Mouse (Mus musculus) CH12F3 (cell line): ENCODE measurements around the gene Gstp1.

ENCODE experiments used
- in situ Hi-C: fragments of 300-500 bp; cut with MboI; formaldehyde crosslinking; loops from 2 replicates; pipeline ENCODE4 v1.14.3; 2020; ENCODE audit warnings: low sequenced_read_pairs

Gene Gstp1

DNA sequence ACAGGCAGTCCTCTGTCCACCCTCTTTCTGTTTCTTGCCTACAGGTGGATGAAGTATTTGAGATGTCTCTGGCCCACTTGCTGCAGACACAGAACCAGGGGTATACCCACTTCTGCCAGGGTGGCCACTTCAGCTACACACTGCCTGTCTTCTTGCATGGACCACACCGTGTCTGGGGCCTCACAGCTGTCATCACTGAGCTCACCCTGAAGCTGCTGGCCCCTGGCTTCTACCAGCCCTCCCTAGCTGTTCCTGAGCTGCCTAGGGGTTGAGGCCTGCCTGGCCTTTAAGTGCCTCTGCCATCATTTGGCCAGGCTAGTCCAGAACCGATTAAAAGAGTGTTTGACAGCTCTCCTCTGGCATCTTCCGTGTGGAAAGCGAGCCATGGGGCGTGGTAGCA, 36.0 kb downstream of the Gstp1 start:
- in situ Hi-C loops, result no loop called here

DNA sequence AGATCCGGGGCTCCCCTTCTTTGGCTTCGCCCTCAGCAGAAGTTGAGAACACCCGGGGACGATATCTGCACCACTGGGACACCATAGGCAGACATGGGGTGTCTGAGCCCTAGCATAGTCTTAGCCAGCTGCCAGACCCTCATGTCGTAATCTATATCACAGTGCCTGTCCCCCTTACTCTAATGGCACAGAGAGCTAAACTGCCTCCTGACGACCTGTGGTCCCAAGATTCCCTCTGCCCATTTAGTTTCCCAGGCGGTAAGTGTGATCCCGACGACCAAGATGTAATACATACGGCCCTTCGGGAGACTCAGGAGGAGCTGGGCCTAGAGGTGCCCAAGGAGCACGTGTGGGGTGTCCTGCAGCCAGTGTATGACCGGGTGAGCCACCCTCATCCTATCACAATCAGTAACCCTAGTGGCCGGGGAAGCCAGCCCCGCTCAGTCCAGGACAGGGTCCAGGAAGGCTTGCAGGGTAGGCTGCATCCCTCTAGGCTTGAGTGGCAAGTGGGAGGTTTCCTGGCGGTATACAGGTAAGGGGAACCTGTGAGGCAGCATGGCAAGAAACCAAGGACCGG, 36.7 kb downstream of the Gstp1 start:
- in situ Hi-C loops, result no loop called here

DNA sequence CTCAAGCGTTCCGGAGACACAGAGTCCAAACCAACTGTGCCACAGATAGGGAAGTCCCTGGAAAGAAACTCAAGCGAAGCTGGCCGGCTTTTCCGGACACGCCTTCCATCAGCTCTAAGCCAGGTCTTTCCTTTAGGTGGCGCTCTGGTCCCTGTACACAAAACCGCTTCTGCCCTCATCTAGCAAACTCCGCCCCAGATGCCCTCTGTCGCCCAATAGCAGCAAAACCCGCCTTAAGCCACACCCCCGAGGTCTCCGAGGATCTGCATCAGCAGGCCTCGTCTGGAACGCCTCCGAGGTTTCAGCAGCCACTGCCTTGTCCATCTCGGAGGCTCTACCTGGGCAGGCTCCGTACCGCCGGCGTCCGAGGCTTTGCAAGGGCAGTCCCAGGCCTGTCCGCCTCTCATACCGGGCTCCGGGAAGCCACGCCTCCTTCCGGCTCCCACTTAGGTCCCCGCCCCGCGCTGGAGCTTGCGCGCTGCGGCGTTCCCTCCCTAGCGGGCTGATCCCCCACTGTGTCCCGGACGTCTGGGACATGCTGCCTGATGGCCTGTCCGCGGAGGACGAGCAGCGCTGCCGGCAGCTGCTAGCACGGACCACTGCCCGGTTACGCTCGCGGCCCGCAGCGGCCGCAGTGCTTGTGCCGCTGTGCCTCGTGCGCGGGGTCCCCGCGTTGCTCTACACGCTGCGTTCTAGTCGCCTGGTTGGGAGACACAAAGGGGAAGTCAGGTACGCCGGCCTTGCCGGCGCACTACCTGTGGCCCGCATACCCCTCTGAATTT, 37.5 kb downstream of the Gstp1 start, which contains the start of the genes Nudt8 and Gm49405:
Gene Nudt8, plus strand, starts transcription at position 462 of the 782 bp plus-strand sequence.
Gene Gm49405, plus strand, starts transcription at position 508 of the 782 bp plus-strand sequence.
- in situ Hi-C loops, result no loop called here

DNA sequence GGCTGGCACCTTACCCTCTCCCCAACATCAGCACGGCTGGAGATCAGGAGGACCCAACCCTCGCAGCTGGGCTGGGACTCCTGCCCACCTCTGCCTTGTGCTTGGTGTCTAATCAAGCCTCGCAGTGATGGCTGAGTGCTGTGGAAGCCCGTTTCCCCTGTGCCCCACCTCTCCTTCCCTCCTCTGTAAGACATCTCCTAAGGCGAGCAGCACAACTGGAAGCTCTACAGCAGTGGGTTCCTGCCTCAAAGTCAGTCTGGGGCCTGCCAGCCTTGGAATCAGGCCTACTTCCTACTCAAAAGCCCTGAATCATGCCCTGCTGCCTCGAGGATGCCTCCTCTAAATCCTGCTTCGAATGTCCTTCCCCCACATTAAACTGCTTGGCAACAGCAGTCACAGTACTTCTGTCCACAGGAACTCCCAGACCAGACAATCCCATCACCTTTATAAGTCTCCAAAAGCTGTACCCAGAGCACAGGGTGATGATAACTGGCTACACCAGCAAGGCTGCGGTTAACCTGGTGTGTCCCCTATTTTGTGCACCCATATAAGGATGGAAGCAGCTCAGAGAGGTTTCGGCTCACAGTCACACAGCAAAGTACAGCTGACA, 38.6 kb downstream of the Gstp1 start:
- in situ Hi-C loops, result no loop called here

DNA sequence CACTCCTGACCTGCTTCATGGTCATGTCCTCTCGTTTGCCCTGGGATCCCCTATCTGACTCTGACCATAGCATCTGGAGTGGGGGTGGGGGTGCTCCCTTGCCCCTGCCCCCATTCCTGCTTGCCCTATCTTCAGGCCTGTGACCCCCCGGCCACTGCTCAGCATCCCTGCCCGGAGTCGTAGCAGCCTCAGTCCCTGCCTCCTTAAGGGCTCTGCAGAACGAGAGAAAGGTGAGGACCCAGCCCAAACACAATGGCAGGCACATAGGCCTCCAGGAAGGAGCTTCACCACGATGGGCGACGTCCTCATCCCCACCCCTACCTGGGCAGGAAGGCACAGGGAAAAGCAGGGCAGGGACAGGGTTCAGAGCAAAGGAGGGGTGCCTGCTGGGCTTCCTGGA, 39.5 kb downstream of the Gstp1 start:
- in situ Hi-C loops, result no loop called here

DNA sequence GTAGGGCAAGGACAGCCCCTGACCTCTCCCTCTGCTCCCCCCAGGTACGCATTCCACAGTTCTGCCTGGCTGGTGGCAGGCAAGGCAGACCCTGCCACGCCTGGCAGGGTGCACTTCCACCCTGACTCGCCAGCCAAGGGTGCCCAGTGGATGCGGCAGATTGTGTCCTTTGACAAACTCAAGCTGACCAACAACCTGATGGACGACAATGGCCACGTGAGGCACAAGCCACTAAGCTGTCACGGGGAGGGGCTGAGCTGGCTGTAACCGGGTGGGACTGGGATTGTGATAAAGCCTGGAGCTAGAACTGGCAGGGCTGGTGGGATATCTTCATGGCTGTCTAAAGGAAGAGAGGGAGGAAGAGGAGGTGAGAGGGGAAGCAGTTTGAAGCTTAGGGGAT, 40.6 kb downstream of the Gstp1 start:
- in situ Hi-C loops, result no loop called here

DNA sequence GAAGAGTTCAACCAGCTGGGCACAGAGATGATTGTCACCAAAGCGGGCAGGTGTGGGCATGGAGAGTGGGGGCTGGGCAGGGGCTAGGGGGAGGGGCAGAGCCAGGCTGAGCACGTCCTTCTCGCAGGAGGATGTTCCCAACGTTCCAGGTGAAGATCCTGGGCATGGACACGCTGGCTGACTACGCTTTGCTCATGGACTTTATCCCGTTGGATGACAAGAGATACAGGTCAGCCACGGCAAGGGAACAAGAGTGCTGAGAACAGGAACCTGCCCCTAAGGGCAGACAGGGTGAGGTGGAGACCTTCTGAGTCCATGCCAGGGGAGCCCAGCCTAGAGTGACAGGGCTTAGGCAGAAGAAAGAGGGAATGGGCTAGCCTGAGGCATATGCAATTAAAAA, 41.0 kb downstream of the Gstp1 start:
- in situ Hi-C loops, result no loop called here

DNA sequence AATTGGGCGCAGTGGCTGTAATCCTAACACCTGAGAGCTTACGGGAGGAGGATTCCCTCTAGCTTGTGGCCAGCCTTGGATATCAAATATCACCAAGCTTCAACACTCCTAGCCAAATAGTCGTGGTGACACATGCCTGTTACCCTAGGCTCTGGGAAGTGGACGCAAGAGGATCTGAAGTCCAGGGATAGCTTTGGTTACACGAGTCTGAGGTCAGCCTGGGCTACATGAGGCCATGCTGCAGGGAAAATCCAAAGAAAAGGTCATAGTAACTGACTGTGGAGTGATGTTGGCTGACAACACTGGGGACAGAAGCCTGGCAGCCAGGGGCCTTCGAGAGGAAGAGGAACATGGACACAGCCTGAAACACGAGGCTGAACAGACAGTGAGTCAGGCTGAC, 41.7 kb downstream of the Gstp1 start:
- in situ Hi-C loops, result no loop called here

DNA sequence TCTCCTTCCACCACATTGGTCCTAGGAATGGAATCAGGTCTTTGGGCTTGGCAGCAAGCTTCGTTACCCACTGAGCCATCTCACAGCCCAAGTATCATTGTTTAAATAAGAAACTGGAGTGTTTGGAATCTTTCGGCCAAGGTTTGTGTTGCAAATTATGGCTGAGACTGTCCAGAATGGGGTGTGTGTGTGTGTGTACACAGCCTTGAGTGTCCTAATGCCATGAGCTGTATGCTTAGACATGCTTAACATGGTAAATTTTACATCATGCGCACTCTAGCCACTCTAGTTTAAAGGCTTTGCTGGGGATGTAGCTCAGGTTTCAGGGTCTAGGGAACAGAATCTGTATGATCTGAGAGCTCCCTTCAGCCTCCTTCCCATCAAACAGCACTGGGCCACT, 42.3 kb downstream of the Gstp1 start:
- in situ Hi-C loops, result no loop called here

DNA sequence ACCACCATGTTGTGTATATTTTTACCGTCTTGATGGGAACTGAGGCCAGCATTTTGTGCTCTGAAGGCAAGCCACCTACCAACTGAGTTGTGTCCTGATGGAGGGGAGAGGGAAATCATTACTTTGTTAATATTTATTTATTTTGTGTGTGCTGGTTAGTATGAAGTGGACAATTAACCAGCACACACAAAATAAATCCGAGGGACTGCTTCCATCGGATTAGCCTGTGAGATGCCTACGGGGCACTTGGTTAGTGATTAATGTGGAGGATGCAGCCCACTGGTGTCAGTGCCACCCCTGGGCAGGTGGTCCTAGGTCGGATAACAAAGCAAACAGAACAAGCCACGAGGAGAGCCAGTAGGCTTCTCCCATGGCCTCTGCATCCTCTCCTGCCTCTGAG, 42.9 kb downstream of the Gstp1 start:
- in situ Hi-C loops, result no loop called here

DNA sequence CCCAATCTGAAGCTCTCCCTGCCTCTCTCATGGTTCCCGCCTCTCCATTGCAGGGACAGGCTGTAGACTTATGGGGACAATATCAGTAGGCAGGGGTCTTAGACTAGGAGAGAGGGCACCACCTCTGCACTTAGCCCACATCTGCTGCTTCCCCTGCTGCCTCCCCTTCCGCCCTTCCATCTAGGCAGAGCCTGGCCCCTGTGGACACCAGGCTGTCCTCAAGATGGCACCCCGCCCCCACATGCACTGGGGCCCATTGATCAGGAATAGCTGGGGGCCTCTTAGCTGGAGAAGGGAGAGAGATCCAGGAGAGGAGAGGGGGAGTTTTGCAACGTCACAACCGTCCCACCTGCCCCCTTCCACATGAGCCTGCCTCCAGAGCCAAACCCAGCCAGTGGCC, 45.4 kb downstream of the Gstp1 start, which contains the start of gene Tbx10:
Gene Tbx10, plus strand, starts transcription at position 337 of the 400 bp plus-strand sequence.
- in situ Hi-C loops, result no loop called here

DNA sequence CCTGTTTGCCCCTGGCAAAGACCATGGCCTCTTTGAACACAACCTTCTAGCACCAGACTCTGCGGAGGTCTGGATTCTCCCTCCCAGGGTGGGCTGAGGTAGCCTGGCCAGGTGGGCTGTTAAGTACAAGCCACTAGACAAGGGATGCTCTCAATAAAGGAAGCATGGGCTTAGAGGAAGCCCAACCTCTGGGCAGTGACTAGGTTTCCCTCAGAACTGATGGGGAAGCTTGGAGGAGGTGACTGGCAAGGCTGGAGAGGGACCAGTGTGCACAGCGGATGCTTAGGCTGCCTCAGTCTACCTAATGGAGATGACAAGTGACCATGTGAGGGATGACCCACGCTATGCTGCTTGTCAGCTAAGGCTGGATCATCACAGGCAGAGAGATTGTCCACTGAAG, 45.8 kb downstream of the Gstp1 start:
- in situ Hi-C loops, result no loop called here

DNA sequence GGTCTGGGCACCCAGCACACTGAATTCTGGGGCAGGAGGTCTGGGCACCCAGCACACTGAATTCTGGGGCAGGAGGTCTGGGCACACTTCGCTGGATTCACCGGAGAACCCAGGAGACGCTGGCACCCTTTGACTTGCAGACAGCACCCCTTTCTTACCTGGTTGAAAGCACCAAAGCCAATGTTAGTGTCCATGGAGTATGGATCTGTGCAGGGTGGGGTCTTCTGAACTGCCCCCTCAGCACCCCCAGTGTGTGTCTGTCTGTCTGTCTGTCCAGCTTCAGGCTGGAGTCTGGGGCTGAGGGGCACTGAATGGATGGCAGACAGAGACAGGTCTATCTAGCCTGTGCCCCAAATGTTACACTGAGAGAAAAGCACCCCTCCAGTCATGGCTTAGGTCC, 46.2 kb downstream of the Gstp1 start:
- in situ Hi-C loops, result no loop called here

DNA sequence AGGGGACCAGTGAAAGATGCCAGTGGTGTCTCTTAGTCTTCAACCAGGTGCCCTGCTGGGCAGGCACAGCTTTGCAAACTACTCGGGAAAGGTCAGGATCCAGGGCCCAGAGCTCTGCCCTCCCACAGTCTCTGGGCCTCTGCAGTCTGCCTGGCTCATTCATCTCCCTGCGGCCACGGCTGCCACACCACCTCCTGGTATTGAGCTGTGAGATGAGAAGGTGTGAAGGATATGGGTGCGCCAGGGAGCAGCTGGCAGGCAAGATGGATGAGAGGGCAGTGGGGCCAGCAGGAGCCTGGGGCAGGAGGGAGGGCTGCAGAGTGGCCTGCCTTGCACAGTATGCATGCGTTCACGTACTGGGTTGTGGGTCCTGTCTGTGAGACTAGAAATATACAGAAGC, 47.0 kb downstream of the Gstp1 start:
- in situ Hi-C loops, result no loop called here

DNA sequence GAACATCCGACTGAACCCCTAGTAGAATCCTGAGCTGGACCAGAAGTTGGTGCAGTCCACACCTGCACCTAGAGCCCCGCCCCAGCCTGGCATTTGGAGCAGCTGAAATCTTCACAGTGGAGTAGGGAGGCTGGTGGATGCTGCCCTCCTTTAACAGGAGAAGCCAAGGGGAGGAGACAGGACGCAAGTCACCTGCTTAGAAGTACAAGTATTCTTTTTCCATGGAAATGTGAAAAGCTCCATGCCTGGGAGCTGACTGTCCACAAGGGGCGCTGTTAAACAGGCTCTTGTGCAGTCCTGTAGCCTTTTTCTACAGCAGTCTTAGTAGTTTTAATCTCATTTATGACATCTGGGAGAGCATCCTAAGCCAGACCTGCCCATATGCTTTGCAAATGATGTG, 49.0 kb downstream of the Gstp1 start:
- in situ Hi-C loops, result no loop called here

DNA sequence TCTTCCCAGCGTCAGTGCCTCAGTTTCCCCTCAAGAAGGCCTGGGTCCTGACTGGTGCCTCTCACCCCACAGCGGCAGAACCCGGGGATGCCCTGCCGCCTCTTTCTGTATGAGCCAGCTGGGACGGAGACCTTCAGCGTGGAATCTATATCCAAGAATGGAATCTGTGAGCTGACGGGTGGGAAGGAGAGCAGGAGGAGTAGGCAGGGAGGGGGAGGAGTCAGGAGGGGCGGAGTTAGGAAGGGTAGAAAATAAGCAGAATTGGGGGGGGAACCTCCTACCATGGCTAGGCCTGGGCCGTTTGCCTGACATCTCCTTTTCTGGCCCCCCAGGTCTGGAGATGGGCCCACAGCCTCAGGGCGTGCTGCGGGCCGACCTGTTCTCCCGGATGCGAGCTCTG, 49.7 kb downstream of the Gstp1 start:
- in situ Hi-C loops, result no loop called here

DNA sequence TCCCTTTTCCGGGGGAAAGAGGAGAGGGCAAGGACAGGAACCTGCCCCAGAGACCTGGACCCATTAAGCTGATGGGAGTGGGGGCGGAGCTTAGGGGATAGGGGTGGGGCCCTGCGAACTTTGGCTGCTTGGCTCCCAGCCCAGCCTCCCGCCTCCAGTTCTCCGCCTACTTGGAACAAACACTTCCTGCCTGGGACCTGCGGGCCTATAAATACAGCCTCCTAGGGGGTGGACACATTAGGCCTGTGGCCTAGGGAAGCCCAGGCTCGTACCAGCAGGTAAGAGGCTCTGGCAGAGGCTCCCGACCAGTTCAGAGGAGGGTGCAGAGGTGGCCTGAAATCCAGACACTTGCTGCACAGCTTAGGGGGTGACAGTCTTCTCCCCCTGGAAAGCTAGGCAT, 51.5 kb downstream of the Gstp1 start, which contains the start of gene Acy3:
Gene Acy3, plus strand, starts transcription at position 237 of the 400 bp plus-strand sequence.
- in situ Hi-C loops, result no loop called here
